Mouse (Mus musculus): ENCODE results near the gene Iqcm.
"Not testable (repeated sequence)": the region's sequence is repeated elsewhere in the genome, so short reads cannot be mapped to it uniquely, and the experiment has no call there.

The Iqcm gene

DNA sequence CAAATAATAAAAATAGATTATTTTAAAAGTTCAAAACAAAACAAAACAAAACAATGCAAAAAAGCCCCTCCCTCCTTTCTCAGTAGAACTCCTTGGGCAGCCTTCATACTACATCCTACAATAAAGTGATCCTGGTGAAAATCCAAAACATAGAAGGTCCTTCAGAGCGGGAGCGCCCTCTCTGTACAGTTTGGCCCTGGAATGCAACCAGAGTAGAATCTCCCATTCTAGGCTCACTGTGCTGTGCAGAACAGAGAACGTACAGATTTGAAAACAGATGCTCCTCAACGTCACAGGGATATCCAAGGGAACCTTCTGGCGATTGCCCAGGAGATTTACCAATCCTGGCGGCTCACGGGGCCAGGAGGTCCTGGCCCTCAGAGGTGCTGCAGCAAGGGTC lies at the start of gene Iqcm:
Gene Iqcm, plus strand, starts transcription at position 301 of the 400 bp plus-strand sequence.
- DNase-seq (ENCODE audit: low spot score), result no peak

DNA sequence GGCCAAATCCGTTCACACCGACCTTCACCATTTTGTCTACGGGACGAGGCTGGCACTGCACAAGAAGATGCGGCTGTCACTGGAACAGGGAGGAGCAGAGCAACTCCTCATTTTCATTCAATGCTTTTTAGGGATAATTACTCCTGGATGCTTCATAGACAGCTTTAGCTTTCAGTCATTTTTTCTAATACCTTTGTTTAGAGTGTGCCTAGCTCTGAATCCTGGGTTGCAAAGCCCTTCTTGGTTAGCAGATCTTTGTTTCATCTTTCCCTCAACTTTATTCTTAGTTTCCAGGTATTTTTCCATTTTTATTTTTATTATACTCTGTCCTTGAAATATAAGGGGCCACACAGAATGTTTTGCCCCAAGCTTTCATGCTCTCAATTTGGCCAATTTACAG lies 42.0 kb upstream of the Iqcm start, which contains the start of gene Gm10358:
Gene Gm10358, minus strand, starts transcription at position 101 of the 400 bp plus-strand sequence.
- DNase-seq (ENCODE audit: low spot score), result no peak

DNA sequence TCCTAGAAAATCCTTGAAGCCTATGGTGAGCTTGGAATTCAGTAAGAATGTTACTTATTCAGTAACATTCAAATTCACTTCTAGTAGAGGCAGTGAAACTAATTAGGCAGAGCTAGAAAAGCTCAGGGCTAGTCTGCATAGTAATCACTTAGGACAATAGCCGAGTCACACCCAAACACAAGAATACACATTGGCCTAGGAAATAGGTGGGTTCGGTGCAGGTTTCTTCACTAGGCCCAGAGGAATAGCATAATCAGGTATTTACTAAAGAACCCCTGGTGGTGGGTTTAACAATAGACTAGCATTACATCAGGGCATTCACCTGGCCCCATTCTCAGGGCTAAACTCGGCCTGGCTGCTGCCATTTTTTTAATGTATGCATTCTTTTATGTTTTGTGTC lies 32.8 kb upstream of the Iqcm start:
- not testable (repeated sequence) for DNase-seq (ENCODE audit: low spot score)

DNA sequence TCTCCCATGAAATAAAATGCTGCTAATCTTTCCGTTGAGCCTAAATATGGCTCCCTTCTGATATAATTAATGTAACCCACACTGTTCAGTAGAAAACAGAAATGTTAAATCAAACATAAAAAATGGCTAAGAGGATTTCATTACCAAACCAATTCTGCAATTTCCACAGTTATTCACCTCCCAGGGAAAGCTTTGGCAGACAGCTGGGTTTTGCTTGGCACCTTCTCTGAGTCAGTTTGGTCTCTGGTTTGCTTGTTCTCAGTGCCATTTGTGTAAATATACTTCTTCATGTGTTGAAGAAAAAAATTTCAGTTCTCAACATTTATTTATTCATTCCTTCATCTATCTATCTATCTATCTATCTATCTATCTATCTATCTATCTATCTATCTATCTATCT lies 28.3 kb downstream of the Iqcm start:
- no peak for DNase-seq (ENCODE audit: low spot score)

DNA sequence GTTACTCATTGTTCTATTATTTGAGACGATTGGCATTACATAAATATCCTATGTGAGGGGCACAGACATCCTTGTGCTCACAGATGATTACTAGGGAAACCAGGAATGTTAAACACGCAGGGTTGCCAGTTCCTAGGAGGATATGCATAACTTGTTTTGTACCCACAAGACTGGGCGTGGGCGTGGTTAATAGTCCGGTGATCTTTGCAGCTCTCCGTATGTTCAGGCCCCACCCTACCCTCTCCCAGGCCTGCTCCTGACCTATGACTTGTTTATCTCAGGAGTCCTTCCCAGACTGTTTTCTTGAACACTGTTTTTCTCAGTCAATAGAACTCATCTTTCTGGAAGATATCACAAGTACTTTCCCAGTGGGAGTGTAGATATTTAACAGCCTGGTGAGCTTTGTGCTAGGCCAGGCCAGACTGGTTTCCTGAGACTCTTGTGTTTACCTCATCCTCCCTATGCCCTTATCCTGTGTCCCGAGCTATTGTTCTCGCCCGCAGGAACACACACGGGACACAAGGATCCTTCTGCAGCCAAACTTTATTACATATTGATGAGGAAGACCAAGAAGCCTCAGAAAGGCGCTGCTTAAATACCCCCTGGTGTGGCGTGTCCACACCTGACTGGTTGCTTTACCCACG lies 40.7 kb downstream of the Iqcm start:
- DNase-seq (ENCODE audit: low spot score), result no peak

DNA sequence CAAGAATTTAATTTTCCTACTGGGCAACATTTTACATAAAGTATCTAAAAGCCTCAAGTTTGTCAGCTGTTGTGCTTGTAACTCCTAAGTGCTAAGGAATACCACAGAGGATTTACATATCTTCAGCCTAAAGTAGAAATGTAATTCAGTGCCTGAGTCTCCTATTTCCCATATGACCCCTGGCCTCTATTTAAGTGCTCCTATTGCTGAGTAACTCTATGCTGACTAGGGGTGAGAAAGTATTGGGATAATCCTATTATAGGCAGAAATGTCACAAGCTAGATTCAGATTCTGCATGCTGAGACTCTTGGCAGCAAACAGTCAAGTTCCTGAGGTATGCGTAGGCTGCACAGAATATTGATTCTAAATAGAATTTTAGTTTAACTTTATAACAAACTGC lies 60.8 kb downstream of the Iqcm start:
- no peak for DNase-seq (ENCODE audit: low spot score)

DNA sequence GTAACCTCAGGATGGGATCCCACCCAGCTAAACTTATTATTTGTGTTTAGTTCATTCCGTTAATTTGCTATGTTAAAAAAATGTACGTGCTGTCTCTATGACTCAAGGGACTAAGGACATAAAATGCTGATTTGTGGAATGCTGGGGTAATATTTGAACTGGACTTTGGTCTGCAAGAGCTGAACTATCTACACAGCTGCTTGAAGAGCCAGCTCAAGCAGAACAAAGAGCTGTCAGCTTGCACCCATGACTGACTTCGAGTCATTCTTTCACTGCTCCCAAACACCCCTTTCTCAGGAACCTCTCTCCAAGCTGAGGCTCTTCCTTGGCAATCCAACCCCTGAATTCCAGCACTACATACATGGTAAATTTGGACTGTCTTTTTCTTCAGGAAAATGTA lies 65.3 kb downstream of the Iqcm start:
- DNase-seq (ENCODE audit: low spot score), result no peak

DNA sequence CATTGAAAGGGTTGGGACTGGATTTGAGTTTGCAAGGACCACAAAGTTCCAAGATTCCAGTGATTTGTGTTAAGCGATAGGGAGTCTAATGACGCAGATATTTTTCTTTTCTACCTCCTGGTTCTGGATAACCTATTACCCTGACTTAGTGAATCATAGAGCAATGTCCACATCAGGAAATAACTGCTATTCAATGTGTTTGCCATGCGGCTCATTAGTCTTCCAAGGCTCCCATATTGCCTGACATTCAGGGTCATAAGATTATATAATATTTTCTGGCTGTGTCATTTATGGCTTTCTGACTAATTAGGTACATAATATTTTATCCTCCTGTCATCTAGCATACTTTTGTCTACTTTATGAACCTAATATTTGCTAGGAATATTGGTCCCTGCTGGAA lies 100.8 kb downstream of the Iqcm start:
- DNase-seq (ENCODE audit: low spot score), result no peak

DNA sequence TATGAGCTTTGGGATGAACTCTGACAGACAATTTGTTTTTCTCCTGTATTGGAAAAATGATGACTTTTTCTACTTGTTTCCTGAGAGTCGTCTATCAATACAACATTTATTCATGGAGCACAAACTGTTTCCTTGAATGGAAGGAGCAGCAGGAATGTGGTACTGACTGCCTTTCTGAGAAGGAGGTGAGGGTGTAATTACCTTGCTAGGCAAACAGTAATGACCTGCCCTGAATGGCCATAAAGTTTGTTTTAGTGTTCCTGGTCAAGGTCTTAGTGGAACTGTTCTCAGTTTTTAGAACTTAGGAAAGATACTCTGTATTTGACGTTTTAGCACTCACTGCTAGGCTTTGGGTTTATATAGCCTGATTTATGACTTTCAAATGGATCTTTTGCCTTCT lies 147.8 kb downstream of the Iqcm start:
- DNase-seq (ENCODE audit: low spot score), result no peak

DNA sequence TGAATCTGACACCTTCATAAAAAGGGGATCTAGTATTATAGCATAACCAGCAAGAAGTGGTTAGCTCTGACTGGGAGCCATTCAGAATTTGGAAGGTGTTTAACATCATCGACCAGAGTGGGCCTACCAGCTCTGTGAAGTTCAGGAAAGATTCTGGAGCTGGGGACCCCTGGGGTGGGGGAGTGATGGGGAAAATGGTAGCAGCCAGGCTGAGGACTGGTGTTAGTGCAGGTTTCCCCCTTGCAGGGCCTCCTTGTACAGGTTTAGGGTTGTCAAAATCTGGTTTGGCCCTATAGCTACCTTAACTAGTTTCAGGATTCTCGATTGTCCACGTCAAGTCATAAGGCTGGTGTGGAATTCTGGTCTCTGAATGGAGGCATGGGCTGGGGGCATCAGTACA lies 194.5 kb downstream of the Iqcm start:
- no peak for DNase-seq (ENCODE audit: low spot score)

DNA sequence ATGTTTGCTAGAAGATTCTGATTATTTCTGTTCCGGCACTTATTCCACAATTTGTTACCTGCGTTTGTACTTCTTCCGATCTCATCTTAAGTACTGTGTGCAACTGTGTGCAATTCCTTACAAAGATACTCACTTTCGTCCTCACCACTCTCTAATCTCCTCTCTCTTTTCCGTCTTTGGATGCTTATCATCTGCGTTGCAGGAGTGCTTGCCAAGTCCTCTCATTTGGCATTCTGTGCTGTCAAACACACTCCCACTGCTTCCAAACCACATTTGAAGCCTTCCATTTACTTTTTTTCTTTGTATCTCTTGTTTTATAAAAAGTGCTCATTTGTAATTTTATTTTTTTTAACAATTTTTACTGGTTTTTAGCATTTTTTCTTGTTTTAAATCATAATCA lies 210.8 kb downstream of the Iqcm start:
- no peak for DNase-seq (ENCODE audit: low spot score)

DNA sequence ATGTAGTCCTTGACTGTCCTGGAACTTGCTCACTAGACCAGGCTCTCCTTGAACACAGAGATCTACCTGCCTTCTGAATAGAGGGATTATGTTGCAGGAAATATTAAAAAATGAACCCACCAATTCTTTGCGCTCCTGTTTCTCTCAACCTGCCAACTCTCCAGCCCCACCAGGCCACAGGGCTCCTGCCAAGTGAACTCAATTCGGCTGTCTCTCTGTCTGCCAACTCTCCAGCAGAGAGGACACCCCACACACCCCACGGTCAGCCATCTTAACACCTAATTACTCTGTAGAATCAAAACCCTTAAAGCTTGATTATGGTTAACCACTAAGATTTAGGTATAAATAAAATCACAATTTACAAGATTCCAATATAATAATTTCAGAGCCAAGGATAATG lies 298.1 kb downstream of the Iqcm start:
- DNase-seq (ENCODE audit: low spot score), result no peak

DNA sequence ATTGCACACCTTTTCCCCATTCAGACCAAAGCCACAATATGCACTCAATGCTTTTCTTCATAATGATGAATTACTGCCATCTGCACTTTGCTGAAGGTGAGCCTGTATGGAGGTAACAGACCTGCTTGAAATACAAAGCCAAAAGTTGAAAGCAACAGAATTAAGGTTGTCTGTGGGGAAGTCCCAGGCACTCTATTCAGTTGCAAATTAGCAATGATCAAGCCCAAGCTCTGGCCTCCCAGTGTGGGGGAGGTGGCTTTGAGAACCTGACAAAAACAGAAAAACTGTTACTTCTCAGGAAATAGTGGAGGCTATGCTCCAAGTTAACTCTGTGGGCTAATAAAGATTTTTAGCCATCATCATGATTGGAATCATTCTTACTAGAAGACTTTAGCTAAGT lies 307.1 kb downstream of the Iqcm start:
- DNase-seq (ENCODE audit: low spot score), result no peak

DNA sequence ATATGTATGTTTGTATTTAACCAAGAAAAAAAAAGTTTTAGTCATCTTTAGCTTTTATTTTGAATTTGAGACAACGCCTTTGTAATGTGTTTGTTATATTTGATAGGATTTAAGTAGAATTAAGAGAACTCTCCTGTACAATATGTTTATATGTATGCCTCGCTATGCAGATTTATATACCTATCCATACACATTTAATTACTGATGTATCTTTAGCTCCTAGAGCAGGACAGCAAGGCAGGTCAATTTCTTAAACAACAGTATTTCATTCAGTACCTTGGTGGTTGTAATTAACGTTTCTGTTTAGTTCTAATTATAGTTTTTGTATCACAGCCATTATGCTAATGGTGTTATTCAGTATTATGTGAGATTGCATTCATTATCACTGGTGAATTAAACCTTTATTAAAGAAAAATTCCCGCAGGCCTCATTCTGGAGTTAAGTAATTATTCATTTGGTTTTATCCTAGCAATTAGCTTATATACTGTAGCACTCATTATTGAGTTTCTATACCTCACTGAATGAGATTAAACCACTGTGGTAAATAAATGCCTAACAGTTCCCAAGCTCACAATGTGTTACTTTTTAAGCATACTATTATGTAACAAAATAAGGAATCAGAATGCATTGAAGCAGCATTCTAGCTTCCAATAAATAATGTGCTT lies 380.1 kb downstream of the Iqcm start:
- no peak for DNase-seq (ENCODE audit: low spot score)

DNA sequence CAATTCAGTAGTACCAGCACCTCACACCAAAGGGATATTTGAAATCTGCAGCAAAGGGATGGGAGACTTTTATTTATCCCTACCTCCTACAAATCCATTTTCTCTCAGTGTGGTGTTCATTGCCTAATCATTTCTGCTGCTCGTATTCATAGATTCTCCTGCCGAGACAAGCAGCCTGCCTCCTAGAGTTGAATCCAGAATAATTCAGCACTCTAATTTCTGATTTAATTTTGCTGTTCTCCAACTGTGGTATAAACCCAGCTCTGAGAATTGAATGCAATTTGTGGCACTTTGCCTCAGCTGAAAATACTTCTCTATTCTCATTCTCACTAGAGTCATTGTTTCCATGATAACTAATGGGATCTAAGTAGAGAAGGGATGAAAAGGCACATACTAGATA lies 386.8 kb downstream of the Iqcm start:
- no peak for DNase-seq (ENCODE audit: low spot score)

DNA sequence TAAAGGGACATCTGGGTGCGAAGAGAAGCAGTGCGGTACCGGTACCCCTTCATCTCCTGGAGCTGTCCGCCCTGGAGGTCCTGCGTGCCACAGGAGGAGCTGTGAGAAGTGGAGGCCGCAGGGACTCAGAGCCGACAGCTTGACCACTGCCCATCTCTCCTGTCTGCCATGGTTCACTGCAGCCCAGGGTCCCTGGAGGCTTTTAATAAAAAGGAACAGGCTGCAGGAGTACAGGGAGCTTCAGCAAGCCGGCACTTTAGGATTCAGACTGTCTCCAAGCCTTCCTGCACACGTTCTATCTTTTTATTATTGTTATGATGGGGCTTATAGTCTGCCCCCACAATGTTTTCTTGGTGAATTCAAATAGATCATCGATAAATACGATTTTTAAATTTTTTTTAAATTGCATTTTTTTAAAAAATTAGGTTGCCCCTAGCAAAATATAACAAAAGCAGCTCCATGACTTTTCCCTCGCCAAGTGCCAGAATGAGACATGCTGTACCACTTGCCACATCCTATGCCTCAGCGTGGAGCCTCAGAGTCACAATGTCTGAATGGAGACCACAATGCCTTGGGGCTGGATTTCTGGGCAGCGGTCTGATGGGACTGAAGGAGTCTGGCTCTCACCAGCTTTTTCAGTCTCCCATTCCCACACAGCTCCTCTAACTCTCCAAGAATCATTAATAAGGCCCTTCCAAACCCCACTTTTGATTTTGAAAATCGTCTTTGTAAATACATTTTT lies 469.3 kb downstream of the Iqcm start:
- DNase-seq (ENCODE audit: low spot score), result no peak

DNA sequence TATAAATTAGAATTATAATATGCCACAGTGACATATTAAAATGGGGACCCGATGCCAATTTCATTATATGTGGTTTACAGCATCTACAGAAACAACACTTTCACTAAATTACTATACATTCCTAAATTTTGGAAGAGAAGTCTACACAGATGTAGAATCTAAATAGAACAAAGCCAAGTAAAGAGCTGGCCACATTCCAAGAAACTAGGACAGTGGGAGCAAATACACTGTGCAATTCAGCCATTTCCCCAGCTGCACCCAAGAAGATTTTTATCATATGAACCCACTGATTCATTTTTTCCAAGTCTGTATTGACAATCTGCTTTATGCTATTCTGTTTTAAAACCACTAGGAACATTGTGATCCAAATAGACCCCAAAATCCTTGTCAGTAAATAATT lies 500.7 kb downstream of the Iqcm start:
- DNase-seq (ENCODE audit: low spot score), result no peak

DNA sequence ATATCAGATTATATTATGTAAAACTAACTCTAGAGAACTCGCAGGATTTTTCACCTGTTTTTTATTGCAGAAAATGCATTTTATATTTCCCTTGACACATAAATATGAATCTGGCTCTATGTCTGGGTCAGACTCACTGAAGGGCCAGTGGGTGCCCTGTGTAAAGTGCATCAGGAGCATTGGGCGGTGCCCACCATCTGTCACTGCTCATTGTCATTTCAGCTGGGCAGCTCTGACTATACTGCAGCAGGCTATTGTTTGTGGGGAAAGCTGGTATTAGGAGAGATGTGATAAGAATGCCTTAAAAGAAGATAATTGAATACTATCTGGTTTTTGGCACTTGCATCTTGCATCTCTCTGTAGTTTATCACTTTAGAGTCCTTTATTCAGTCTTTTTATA lies 507.5 kb downstream of the Iqcm start:
- no peak for DNase-seq (ENCODE audit: low spot score)

DNA sequence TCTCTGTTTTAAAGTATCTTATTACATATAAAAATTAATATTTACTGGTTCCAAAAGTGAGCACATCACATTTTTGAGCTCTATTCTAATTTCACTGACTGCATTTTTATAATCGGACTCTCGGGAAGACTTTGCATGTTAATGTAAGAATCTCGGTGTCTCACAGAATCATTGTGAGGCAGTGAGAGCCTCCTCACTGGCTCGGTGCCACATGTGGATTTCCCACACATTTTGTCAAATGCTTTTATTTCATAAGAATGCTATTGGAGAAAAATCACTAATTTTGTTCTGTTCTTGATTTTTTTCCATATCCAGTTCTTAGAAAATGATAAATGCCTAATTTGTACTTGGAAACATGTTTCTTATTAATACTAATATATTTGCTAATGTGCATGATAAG lies 570.0 kb downstream of the Iqcm start:
- no peak for DNase-seq (ENCODE audit: low spot score)
